ENCODE assay signal across 10 mouse cellular contexts in genomic region chr10:116713456-116713855, GRCm38 (mm10).
A peak's percentile ranks its signal among the peaks of the same experiment; 100 is the strongest.
DNase-seq lines count a peak whose midpoint lies in the region; ATAC-seq lines count a peak whose summit lies in the region.
"Had no signal": no experiment of that assay in that cellular context is flagged by ENCODE, and none has a peak within 500 bp of the region (broad histone marks: within the 10 kb centered on the region; RNA-seq: fewer than 3 reads in every experiment).

No protein-coding gene starts in this region.

- no peaks in the 10 kb centered on the region for H3K9me3 ChIP-seq in neural tube, embryonic 15.5 days (replicated peaks)

- H3K4me3 ChIP-seq in neural tube, embryonic 15.5 days (replicated peaks), result no peak overlapping the region

- no peak overlapping the region for H3K4me2 ChIP-seq in neural tube, embryonic 15.5 days

- no peak overlapping the region for H3K27ac ChIP-seq in neural tube, embryonic 15.5 days (replicated peaks)
- H3K27ac ChIP-seq: kidney, postnatal 0 days had no signal

- 71% methylated on average over 11 of the region's 11 CpGs for WGBS in neural tube, embryonic 15.5 days

- no peak for ATAC-seq in activated CD4-positive, CD25-positive, alpha-beta regulatory T cell, adult 4 months
- ATAC-seq in inflammation-experienced regulatory T-cells, adult 6 months, result no peak
- no peak for ATAC-seq in neural tube, embryonic 15.5 days (ENCODE audit: low FRiP score)
- ATAC-seq: Patski had no signal

- no peaks in the 10 kb centered on the region for H3K36me3 ChIP-seq in neural tube, embryonic 15.5 days

- H3K4me1 ChIP-seq in neural tube, embryonic 15.5 days, result peaks cover 3% of the 10 kb centered on the region; the same call in 1 of the 2 replicates

- DNase-seq in adrenal gland, adult (ENCODE audit: inconsistent age in 2 of 2, low spot score in 1 of 2), result peak; percentile 13 to 71
- DNase-seq in brain, adult 2 months (ENCODE audit: low read depth, low spot score), result peak; percentile 60
- peak; percentile 65 to 79 for DNase-seq in gastrocnemius, postnatal 4 days (ENCODE audit: low spot score in 2 of 2)
- peak; percentile 90 to 91 for DNase-seq in kidney, postnatal 36 days
- no peak for DNase-seq in retina, embryonic 14.5 days (ENCODE audit: low spot score)

- no peak overlapping the region for H3K9ac ChIP-seq in neural tube, embryonic 15.5 days (replicated peaks)

- H3K27me3 ChIP-seq in neural tube, embryonic 15.5 days (replicated peaks), result no peaks in the 10 kb centered on the region
- H3K27me3 ChIP-seq: Patski had no signal
